Mouse (Mus musculus): ENCODE measurements around the gene Slc17a7.

GRCm38 (mm10) chr7:45192585-45193310 is 29.0 kb downstream of the Slc17a7 start:
- TF ChIP-seq CTCF (IDR thresholded peaks at IDR 0.05; ENCODE audit: low read depth, low read length) (no peak), POLR2A (IDR thresholded peaks at IDR 0.05; ENCODE audit: insufficient read depth, low read length) (no peak), EP300 (IDR thresholded peaks at IDR 0.05; ENCODE audit: insufficient read depth, low read depth, low read length) (no peak)
